Mouse (Mus musculus): ENCODE results near the gene Slc46a1. TPM values are rescaled to one million over a fixed set of nuclear protein-coding genes. Genes with fewer than 3 reads are reported as not detected.

The Slc46a1 gene
- polyA plus RNA-seq, 1 experiment from 2014 or later, result 20.5 TPM

DNA sequence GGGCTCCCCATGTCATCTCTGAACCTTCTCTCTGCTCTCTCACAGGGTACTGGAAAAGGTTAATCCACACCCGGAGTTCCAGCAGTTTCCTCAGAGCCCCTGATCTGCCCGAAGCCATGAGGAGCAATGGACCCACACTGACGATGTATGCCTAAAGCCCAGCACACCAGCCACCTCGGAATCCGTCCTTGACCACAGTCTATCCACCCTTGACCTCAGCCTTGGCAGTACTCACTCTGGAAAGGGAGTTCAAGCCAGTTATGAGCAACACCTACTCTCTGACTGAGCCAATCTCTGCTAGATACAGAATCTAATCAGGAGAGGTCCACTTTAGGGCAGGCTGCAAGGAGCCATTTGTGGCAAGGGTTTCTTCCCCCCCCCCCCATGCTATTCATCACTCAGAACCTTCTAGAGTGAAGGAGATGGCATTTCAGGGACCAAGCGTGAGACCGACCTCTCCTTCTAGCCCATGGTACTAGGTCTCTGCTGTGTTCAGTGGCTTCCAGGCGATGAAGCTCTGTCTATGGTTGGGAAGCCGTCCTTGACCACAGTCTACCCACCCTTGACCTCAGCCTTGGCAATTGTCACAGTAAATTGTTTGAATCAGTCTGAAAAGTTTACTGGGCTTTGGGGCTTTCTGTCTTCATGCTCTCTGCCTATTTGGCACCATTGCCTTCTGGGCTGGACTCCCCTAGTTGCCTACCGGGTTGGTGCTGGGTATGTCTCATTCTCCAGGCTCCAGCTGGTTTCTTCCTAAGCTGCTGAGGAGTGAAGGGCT, 6.0 kb downstream of the Slc46a1 start:
- H3K27me3 ChIP-seq (ENCODE audit: insufficient read depth, low read length), result no peaks in the 10 kb centered on the region
- H3K4me3 ChIP-seq (ENCODE audit: low read depth, low read length), result no peak overlapping the region
- H3K36me3 ChIP-seq (replicated peaks; ENCODE audit: insufficient read depth, low read length), result no peaks in the 10 kb centered on the region
- no peak overlapping the region for H3K27ac ChIP-seq (ENCODE audit: low read depth)
- no peak overlapping the region for H3K4me2 ChIP-seq (ENCODE audit: low read depth, low read length)
- no peak for ATAC-seq
- 78% methylated on average over 10 of the region's 10 CpGs for WGBS (ENCODE audit: insufficient replicate concordance)
- DNase-seq, result no peak
- no peak overlapping the region for H3K9ac ChIP-seq (replicated peaks)
- TF ChIP-seq CTCF (IDR thresholded peaks at IDR 0.05; ENCODE audit: low read depth), result no peak
- no peak for TF ChIP-seq EP300 (IDR thresholded peaks at IDR 0.05; ENCODE audit: low read depth)
- H3K4me1 ChIP-seq (ENCODE audit: insufficient read depth), result peaks cover 7% of the 10 kb centered on the region
- H3K9me3 ChIP-seq (ENCODE audit: low read length), result no peaks in the 10 kb centered on the region

DNA sequence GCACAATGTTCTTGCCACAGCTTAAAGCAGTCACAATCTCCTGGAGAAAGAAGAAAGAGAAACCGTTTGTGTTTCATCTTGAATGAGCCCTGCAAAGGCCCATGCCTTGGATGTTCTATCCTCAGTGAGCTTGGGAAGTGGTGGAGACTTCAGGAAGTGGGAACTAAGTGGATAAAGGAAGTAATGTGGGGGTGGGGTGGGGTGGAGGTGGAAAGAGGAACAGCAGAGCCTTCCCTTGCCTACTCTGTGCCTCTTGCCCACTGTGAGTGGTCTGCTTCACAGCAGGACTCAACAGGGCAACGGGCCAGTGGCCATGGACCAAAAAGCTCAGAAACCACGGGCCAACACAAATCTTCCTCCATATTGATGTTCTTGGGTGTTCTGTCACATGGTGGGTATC, 9.8 kb downstream of the Slc46a1 start:
- no peak overlapping the region for H3K27ac ChIP-seq (ENCODE audit: low read depth)

DNA sequence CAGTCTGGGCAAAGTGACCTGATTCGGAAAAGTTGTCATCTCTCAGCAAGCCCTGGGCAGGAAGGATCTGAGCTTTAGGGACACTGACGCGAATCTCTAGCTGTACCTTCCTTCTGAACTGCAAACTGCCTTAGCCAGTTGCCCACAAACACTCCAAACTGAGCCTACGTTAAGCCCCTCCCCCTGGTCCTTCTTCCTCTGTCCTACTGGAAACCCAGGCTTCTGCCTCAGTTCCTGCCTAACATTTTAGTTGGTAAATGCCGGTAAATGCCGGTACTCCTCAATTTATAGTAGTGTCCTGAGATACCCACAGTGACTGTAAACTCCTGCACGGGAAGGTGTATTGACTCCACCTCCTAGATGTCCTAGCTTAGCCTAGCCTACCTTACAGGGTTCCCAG, 18.1 kb downstream of the Slc46a1 start:
- no peak overlapping the region for H3K9ac ChIP-seq (replicated peaks)
- H3K4me1 ChIP-seq (ENCODE audit: insufficient read depth), result no peaks in the 10 kb centered on the region
- H3K36me3 ChIP-seq (replicated peaks; ENCODE audit: insufficient read depth, low read length), result no peaks in the 10 kb centered on the region
- no peak for TF ChIP-seq CTCF (IDR thresholded peaks at IDR 0.05; ENCODE audit: low read depth)
- no peak for TF ChIP-seq EP300 (IDR thresholded peaks at IDR 0.05; ENCODE audit: low read depth)
- ATAC-seq, result no peak
- no peak overlapping the region for H3K4me2 ChIP-seq (ENCODE audit: low read depth, low read length)
- H3K9me3 ChIP-seq (ENCODE audit: low read length), result no peaks in the 10 kb centered on the region
- DNase-seq, result no peak
- 38% methylated on average over 7 of the region's 7 CpGs for WGBS (ENCODE audit: insufficient replicate concordance)
- H3K27me3 ChIP-seq (ENCODE audit: insufficient read depth, low read length), result peaks cover 20% of the 10 kb centered on the region
- H3K27ac ChIP-seq (ENCODE audit: low read depth), result no peak overlapping the region
- H3K4me3 ChIP-seq (ENCODE audit: low read depth, low read length), result no peak overlapping the region

More for the DNA sequence above, 9.8 kb downstream of the Slc46a1 start:
- Histone ChIP-seq H3K4me2 (ENCODE audit: low read depth, low read length) (no peak overlapping the region), H3K4me3 (ENCODE audit: low read depth, low read length) (no peak overlapping the region), H3K9me3 (ENCODE audit: low read length) (no peaks in the 10 kb centered on the region), H3K4me1 (ENCODE audit: insufficient read depth) (no peaks in the 10 kb centered on the region), H3K36me3 (replicated peaks; ENCODE audit: insufficient read depth, low read length) (no peaks in the 10 kb centered on the region), H3K9ac (replicated peaks) (no peak overlapping the region), H3K27me3 (ENCODE audit: insufficient read depth, low read length) (no peaks in the 10 kb centered on the region)
- 37% methylated on average over 3 of the region's 3 CpGs for WGBS (ENCODE audit: insufficient replicate concordance)
- TF ChIP-seq CTCF (IDR thresholded peaks at IDR 0.05; ENCODE audit: low read depth) (no peak), EP300 (IDR thresholded peaks at IDR 0.05; ENCODE audit: low read depth) (no peak)
- ATAC-seq, result no peak
- DNase-seq, result no peak

DNA sequence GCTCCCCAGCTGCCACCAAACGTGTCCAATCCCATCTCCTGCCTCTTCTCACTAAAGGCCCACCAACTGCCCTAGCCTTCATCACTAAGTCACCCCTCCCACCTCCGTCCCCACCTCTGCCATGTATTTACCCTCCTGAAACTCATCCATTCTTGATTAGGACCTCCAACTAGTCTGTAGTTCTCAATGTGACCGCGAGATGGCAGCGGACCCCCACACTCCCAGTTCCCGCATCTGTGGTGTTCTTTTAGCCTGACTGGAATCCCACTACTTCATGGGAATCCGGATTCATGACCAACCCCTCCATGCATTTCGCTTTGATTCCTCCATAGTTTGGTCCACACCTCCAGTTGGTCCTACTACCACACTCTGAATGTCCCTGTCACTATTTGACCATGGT, 22.7 kb downstream of the Slc46a1 start:
- peak; percentile 81 for DNase-seq
- Histone ChIP-seq H3K4me3 (ENCODE audit: low read depth, low read length) (no peak overlapping the region), H3K4me1 (ENCODE audit: insufficient read depth) (no peaks in the 10 kb centered on the region), H3K27me3 (ENCODE audit: insufficient read depth, low read length) (peaks cover 52% of the 10 kb centered on the region), H3K9ac (replicated peaks) (no peak overlapping the region), H3K36me3 (replicated peaks; ENCODE audit: insufficient read depth, low read length) (no peaks in the 10 kb centered on the region), H3K27ac (ENCODE audit: low read depth) (no peak overlapping the region), H3K4me2 (ENCODE audit: low read depth, low read length) (no peak overlapping the region), H3K9me3 (ENCODE audit: low read length) (no peaks in the 10 kb centered on the region)
- peak; percentile 17; the same call in 1 of the 2 replicates for ATAC-seq
- WGBS (ENCODE audit: insufficient replicate concordance), result under 1% methylated on average over 8 of the region's 8 CpGs
- TF ChIP-seq CTCF (IDR thresholded peaks at IDR 0.05; ENCODE audit: low read depth) (peak; percentile 90), EP300 (IDR thresholded peaks at IDR 0.05; ENCODE audit: low read depth) (no peak)

DNA sequence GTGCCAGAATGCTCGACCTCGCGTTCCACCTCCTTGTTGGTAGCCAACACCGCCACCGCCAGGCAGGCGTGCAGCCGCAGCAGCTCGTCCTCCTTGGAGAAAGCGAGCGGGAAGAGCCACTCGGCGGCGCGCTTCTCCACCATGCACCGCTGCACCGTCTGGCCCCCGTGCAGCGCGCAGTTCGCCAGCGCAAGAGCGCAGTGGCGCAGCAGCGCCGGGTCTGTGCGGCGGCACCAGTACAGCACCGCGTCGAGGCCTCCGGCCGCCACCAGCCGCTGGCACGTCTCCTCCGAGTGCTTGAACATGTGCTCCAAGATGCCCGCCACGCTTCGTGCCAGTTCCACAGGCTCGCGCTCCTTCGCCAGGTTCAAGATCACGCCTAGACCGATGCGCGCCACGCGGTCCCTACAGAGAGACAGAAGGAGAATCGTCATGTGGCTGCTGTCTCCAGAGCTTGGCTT, 25.3 kb downstream of the Slc46a1 start:
- H3K4me1 ChIP-seq (ENCODE audit: insufficient read depth), result no peaks in the 10 kb centered on the region
- peak overlapping the region; percentile 24; the same call in 1 of the 2 replicates for H3K4me3 ChIP-seq (ENCODE audit: low read depth, low read length)
- ATAC-seq (peak; percentile 33; the same call in 1 of the 2 replicates), DNase-seq (peak; percentile 36)
- H3K4me2 ChIP-seq (ENCODE audit: low read depth, low read length), result peak overlapping the region; percentile 48
- no peak overlapping the region for H3K9ac ChIP-seq (replicated peaks)
- H3K9me3 ChIP-seq (ENCODE audit: low read length), result no peaks in the 10 kb centered on the region
- H3K27me3 ChIP-seq (ENCODE audit: insufficient read depth, low read length), result peaks cover 60% of the 10 kb centered on the region
- H3K36me3 ChIP-seq (replicated peaks; ENCODE audit: insufficient read depth, low read length), result no peaks in the 10 kb centered on the region
- TF ChIP-seq EP300 (IDR thresholded peaks at IDR 0.05; ENCODE audit: low read depth) (no peak), CTCF (IDR thresholded peaks at IDR 0.05; ENCODE audit: low read depth) (peak; percentile 43)
- 10% methylated on average over 41 of the region's 48 CpGs for WGBS (ENCODE audit: insufficient replicate concordance)
- no peak overlapping the region for H3K27ac ChIP-seq (ENCODE audit: low read depth)

DNA sequence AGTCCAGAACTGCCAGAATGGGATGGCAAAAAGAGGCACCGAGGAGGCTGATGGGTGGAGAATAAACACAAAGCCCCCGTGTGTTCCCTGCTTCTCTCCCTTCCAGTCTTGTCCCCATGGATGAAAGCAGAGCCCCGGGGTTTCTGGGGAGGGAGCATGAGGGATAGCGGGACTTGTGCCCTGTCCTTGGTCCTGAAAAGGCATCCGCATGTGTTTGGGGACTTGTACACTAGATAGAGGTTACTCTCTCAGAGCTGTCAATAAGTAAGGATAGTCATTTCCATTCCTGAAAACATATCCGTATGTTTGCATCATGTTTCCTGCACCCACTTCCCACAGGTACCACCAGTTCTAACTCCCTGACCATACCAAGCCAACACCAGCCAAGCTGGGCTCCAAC, 30.4 kb downstream of the Slc46a1 start:
- ATAC-seq, result no peak
- no peaks in the 10 kb centered on the region for H3K9me3 ChIP-seq (ENCODE audit: low read length)

More for the DNA sequence above, 30.4 kb downstream of the Slc46a1 start:
- Histone ChIP-seq H3K36me3 (replicated peaks; ENCODE audit: insufficient read depth, low read length) (no peaks in the 10 kb centered on the region), H3K4me2 (ENCODE audit: low read depth, low read length) (no peak overlapping the region), H3K4me3 (ENCODE audit: low read depth, low read length) (no peak overlapping the region), H3K4me1 (ENCODE audit: insufficient read depth) (peaks cover 17% of the 10 kb centered on the region), H3K27ac (ENCODE audit: low read depth) (no peak overlapping the region), H3K9ac (replicated peaks) (no peak overlapping the region), H3K27me3 (ENCODE audit: insufficient read depth, low read length) (peaks cover 38% of the 10 kb centered on the region)
- TF ChIP-seq CTCF (IDR thresholded peaks at IDR 0.05; ENCODE audit: low read depth) (no peak), EP300 (IDR thresholded peaks at IDR 0.05; ENCODE audit: low read depth) (no peak)
- DNase-seq, result peak; percentile 55
- WGBS (ENCODE audit: insufficient replicate concordance), result 2% methylated on average over 6 of the region's 6 CpGs
